Mouse (Mus musculus) liver, embryonic 14.5 days (tissue): ENCODE measurements at regions not wholly inside any gene's neighbourhood (a gene's known extent, or its start where the extent isn't known, plus 50 kb on each side); places are given as distances from the start of the nearest gene placed in this dataset.

ENCODE experiments used
- CTCF ChIP-seq: IDR thresholded peaks from 2 replicates; pipeline ENCODE4 v1.5.1; 2016; ENCODE audit warnings: antibody characterized with exemption, low read depth, control low read depth
- EP300 ChIP-seq: IDR thresholded peaks from 2 replicates; pipeline ENCODE4 v1.6.1; 2016; ENCODE audit warnings: antibody characterized with exemption, low read depth

GRCm38 (mm10) chr13:35383624-35384018 is 276.0 kb upstream of the Cdyl start:
- no peak for TF ChIP-seq CTCF
- no peak for TF ChIP-seq EP300
